Mouse (Mus musculus): ENCODE results near the gene Rpf2. TPM values are rescaled to one million over a fixed set of nuclear protein-coding genes. Genes with fewer than 3 reads are reported as not detected.

Rpf2 gene
- total RNA-seq, 1 experiment, result 78.8 TPM

DNA sequence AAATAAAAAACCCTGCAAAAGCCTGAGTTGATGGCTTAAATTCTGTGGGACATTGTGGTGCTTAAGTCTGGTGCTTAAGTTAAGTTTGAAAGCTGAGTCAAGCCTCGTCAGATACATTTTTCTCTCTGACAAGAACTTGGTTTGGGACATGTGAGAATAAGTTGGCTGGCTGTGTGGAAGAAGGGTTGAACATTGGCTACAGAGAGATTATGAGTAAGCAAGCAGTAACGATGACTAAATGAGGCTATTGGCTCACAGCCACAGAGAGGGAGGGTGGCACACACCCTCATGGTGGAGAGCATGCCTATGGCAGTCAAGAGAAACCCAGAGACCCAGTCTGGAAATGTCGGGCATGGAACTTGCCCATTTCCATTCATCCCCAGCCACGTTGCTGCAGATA lies 16.9 kb upstream of the Rpf2 start:
- Histone ChIP-seq H3K9ac (ENCODE audit: insufficient read depth, low read depth, low read length, poor library complexity, severe bottlenecking) (no peak overlapping the region), H3K9me3 (ENCODE audit: control insufficient read depth, insufficient read depth, low read depth, low read length) (no peaks in the 10 kb centered on the region), H3K36me3 (ENCODE audit: control insufficient read depth, insufficient read depth, low read length, poor library complexity, severe bottlenecking) (no peaks in the 10 kb centered on the region), H3K4me1 (ENCODE audit: control insufficient read depth in 2 of 2, insufficient read depth in 2 of 2, low read length in 2 of 2, poor library complexity in 1 of 2) (peaks cover 0 to 12% of the 10 kb centered on the region in 2 experiments; a peak in 2 of 4 replicates), H3K4me3 (ENCODE audit: insufficient read depth in 1 of 2, low read depth in 1 of 2, low read length in 2 of 2, poor library complexity in 1 of 2, severe bottlenecking in 1 of 2) (no peak overlapping the region), H3K27ac (ENCODE audit: insufficient read depth, low read depth, low read length, poor library complexity, severe bottlenecking) (no peak overlapping the region)
- no peak for DNase-seq (ENCODE audit: low read depth, low spot score)
- TF ChIP-seq CHD2 (IDR thresholded peaks at IDR 0.05; ENCODE audit: low read depth, low read length), result no peak
- TF ChIP-seq ZC3H11A (IDR thresholded peaks at IDR 0.05; ENCODE audit: borderline replicate concordance, low read depth, low read length), result no peak
- TF ChIP-seq ZNF384 (IDR thresholded peaks at IDR 0.05; ENCODE audit: low read depth, low read length), result no peak
- TF ChIP-seq MAFK (IDR thresholded peaks at IDR 0.05; ENCODE audit: insufficient read depth, low read depth, low read length), result no peak
- TF ChIP-seq HCFC1 (IDR thresholded peaks at IDR 0.05; ENCODE audit: borderline replicate concordance, insufficient read depth, low read length), result no peak
- in situ Hi-C loops (cut with MboI; ENCODE audit: low sequenced_read_pairs in 2 of 2, unreplicated experiment in 2 of 2), result loop anchor here in 1 of 2 experiments (10.0 kb wide), 1 partner anchor 261 kb away; no protein-coding TSS in a partner anchor

DNA sequence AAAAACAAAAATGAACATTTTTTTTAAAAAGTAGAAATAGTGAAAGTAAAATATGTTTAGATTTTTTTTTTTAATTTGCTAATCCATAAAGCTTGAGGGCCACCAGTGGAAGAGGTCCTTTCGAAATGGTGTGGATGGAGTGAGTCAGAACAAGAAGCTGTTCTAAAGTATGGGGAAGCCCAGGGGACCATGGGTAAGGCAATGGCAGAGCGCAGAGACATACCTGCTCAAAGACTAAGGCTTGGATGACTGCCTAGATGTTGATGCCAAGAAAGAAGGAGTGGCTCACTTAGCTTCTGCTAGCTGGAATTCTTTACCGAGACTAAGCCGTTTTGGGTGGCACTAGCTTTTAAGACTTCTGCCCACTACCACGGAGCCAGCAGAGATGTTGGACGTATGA lies 15.4 kb upstream of the Rpf2 start:
- DNase-seq (ENCODE audit: low read depth, low spot score), result no peak
- H3K4me3 ChIP-seq (ENCODE audit: insufficient read depth in 1 of 2, low read depth in 1 of 2, low read length in 2 of 2, poor library complexity in 1 of 2, severe bottlenecking in 1 of 2), result no peak overlapping the region
- peaks cover 0 to 7% of the 10 kb centered on the region in 2 experiments; a peak in 2 of 4 replicates for H3K4me1 ChIP-seq (ENCODE audit: control insufficient read depth in 2 of 2, insufficient read depth in 2 of 2, low read length in 2 of 2, poor library complexity in 1 of 2)
- no peak overlapping the region for H3K27ac ChIP-seq (ENCODE audit: insufficient read depth, low read depth, low read length, poor library complexity, severe bottlenecking)
- no peaks in the 10 kb centered on the region for H3K36me3 ChIP-seq (ENCODE audit: control insufficient read depth, insufficient read depth, low read length, poor library complexity, severe bottlenecking)
- TF ChIP-seq HCFC1 (IDR thresholded peaks at IDR 0.05; ENCODE audit: borderline replicate concordance, insufficient read depth, low read length) (no peak), ZC3H11A (IDR thresholded peaks at IDR 0.05; ENCODE audit: borderline replicate concordance, low read depth, low read length) (no peak), ZNF384 (IDR thresholded peaks at IDR 0.05; ENCODE audit: low read depth, low read length) (no peak), MAFK (IDR thresholded peaks at IDR 0.05; ENCODE audit: insufficient read depth, low read depth, low read length) (no peak), CHD2 (IDR thresholded peaks at IDR 0.05; ENCODE audit: low read depth, low read length) (no peak)
- in situ Hi-C loops (cut with MboI; ENCODE audit: low sequenced_read_pairs in 2 of 2, unreplicated experiment in 2 of 2), result loop anchor here in 1 of 2 experiments (10.0 kb wide), 1 partner anchor 263 kb away; no protein-coding TSS in a partner anchor
- no peak overlapping the region for H3K9ac ChIP-seq (ENCODE audit: insufficient read depth, low read depth, low read length, poor library complexity, severe bottlenecking)
- no peaks in the 10 kb centered on the region for H3K9me3 ChIP-seq (ENCODE audit: control insufficient read depth, insufficient read depth, low read depth, low read length)

GRCm38 (mm10) chr10:40260305-40260704 lies 13.5 kb upstream of the Rpf2 start:
- H3K9ac ChIP-seq (ENCODE audit: insufficient read depth, low read depth, low read length, poor library complexity, severe bottlenecking), result no peak overlapping the region; the same call in 1 of the 2 replicates
- H3K4me3 ChIP-seq (ENCODE audit: insufficient read depth in 1 of 2, low read depth in 1 of 2, low read length in 2 of 2, poor library complexity in 1 of 2, severe bottlenecking in 1 of 2), result no peak overlapping the region
- H3K27ac ChIP-seq (ENCODE audit: insufficient read depth, low read depth, low read length, poor library complexity, severe bottlenecking), result no peak overlapping the region; the same call in 1 of the 2 replicates
- H3K9me3 ChIP-seq (ENCODE audit: control insufficient read depth, insufficient read depth, low read depth, low read length), result no peaks in the 10 kb centered on the region
- peaks cover 0 to 7% of the 10 kb centered on the region in 2 experiments; a peak in 2 of 4 replicates for H3K4me1 ChIP-seq (ENCODE audit: control insufficient read depth in 2 of 2, insufficient read depth in 2 of 2, low read length in 2 of 2, poor library complexity in 1 of 2)
- TF ChIP-seq CHD2 (IDR thresholded peaks at IDR 0.05; ENCODE audit: low read depth, low read length), result no peak
- no peak for TF ChIP-seq ZNF384 (IDR thresholded peaks at IDR 0.05; ENCODE audit: low read depth, low read length)
- TF ChIP-seq HCFC1 (IDR thresholded peaks at IDR 0.05; ENCODE audit: borderline replicate concordance, insufficient read depth, low read length), result no peak
- no peak for TF ChIP-seq ZC3H11A (IDR thresholded peaks at IDR 0.05; ENCODE audit: borderline replicate concordance, low read depth, low read length)
- no peak for TF ChIP-seq MAFK (IDR thresholded peaks at IDR 0.05; ENCODE audit: insufficient read depth, low read depth, low read length)
- peaks cover 2% of the 10 kb centered on the region; the same call in 1 of the 2 replicates for H3K36me3 ChIP-seq (ENCODE audit: control insufficient read depth, insufficient read depth, low read length, poor library complexity, severe bottlenecking)
- DNase-seq (ENCODE audit: low read depth, low spot score), result no peak
- in situ Hi-C loops (cut with MboI; ENCODE audit: low sequenced_read_pairs in 2 of 2, unreplicated experiment in 2 of 2), result loop anchor here in 1 of 2 experiments (10.0 kb wide), 1 partner anchor 264 kb away; no protein-coding TSS in a partner anchor

- in situ Hi-C loops (cut with MboI; ENCODE audit: low sequenced_read_pairs in 2 of 2, unreplicated experiment in 2 of 2), result no loop called here
- no peak overlapping the region for H3K4me3 ChIP-seq (ENCODE audit: insufficient read depth in 1 of 2, low read depth in 1 of 2, low read length in 2 of 2, poor library complexity in 1 of 2, severe bottlenecking in 1 of 2)
- peaks cover 0 to 7% of the 10 kb centered on the region in 2 experiments; a peak in 2 of 4 replicates for H3K4me1 ChIP-seq (ENCODE audit: control insufficient read depth in 2 of 2, insufficient read depth in 2 of 2, low read length in 2 of 2, poor library complexity in 1 of 2)
- peaks cover 2% of the 10 kb centered on the region; the same call in 1 of the 2 replicates for H3K36me3 ChIP-seq (ENCODE audit: control insufficient read depth, insufficient read depth, low read length, poor library complexity, severe bottlenecking)
- no peak overlapping the region for H3K9ac ChIP-seq (ENCODE audit: insufficient read depth, low read depth, low read length, poor library complexity, severe bottlenecking)
- no peaks in the 10 kb centered on the region for H3K9me3 ChIP-seq (ENCODE audit: control insufficient read depth, insufficient read depth, low read depth, low read length)
- no peak for DNase-seq (ENCODE audit: low read depth, low spot score)
- no peak for TF ChIP-seq CHD2 (IDR thresholded peaks at IDR 0.05; ENCODE audit: low read depth, low read length)
- H3K27ac ChIP-seq (ENCODE audit: insufficient read depth, low read depth, low read length, poor library complexity, severe bottlenecking), result no peak overlapping the region; the same call in 1 of the 2 replicates
Measured at GRCm38 (mm10) chr10:40259542-40259941, 12.7 kb upstream of the Rpf2 start.

GRCm38 (mm10) chr10:40258976-40259375 lies 12.1 kb upstream of the Rpf2 start:
- H3K9me3 ChIP-seq (ENCODE audit: control insufficient read depth, insufficient read depth, low read depth, low read length), result no peaks in the 10 kb centered on the region
- TF ChIP-seq ZNF384 (IDR thresholded peaks at IDR 0.05; ENCODE audit: low read depth, low read length), result no peak
- TF ChIP-seq CHD2 (IDR thresholded peaks at IDR 0.05; ENCODE audit: low read depth, low read length), result no peak
- no peak for TF ChIP-seq HCFC1 (IDR thresholded peaks at IDR 0.05; ENCODE audit: borderline replicate concordance, insufficient read depth, low read length)
- TF ChIP-seq ZC3H11A (IDR thresholded peaks at IDR 0.05; ENCODE audit: borderline replicate concordance, low read depth, low read length), result no peak
- TF ChIP-seq MAFK (IDR thresholded peaks at IDR 0.05; ENCODE audit: insufficient read depth, low read depth, low read length), result no peak
- H3K9ac ChIP-seq (ENCODE audit: insufficient read depth, low read depth, low read length, poor library complexity, severe bottlenecking), result no peak overlapping the region
- in situ Hi-C loops (cut with MboI; ENCODE audit: low sequenced_read_pairs in 2 of 2, unreplicated experiment in 2 of 2), result no loop called here
- peaks cover 0 to 7% of the 10 kb centered on the region in 2 experiments; a peak in 2 of 4 replicates for H3K4me1 ChIP-seq (ENCODE audit: control insufficient read depth in 2 of 2, insufficient read depth in 2 of 2, low read length in 2 of 2, poor library complexity in 1 of 2)
- DNase-seq (ENCODE audit: low read depth, low spot score), result peak; percentile 45
- peaks cover 4% of the 10 kb centered on the region; the same call in 1 of the 2 replicates for H3K36me3 ChIP-seq (ENCODE audit: control insufficient read depth, insufficient read depth, low read length, poor library complexity, severe bottlenecking)
- H3K27ac ChIP-seq (ENCODE audit: insufficient read depth, low read depth, low read length, poor library complexity, severe bottlenecking), result no peak overlapping the region
- H3K4me3 ChIP-seq (ENCODE audit: insufficient read depth in 1 of 2, low read depth in 1 of 2, low read length in 2 of 2, poor library complexity in 1 of 2, severe bottlenecking in 1 of 2), result no peak overlapping the region

Data from ES-E14 (cell line).